Mouse (Mus musculus) MEL (cell line): ENCODE data around the gene Nr0b2. TPM values are rescaled to one million over a fixed set of nuclear protein-coding genes. Genes with fewer than 3 reads are reported as not detected.

ENCODE experiments used
- DNase-seq: peaks from one replicate; pipeline ENCODE4 v3.0.0; 2011; ENCODE audit warnings: low read depth, low spot score
- H3K27ac ChIP-seq: 2 replicates; pipeline ENCODE4 v1.5.1; 2012; ENCODE audit warnings: low read depth, mild to moderate bottlenecking, control low read depth, low read length, moderate library complexity; ENCODE audit not compliant: control insufficient read depth
- H3K27me3 ChIP-seq, 2 experiments: fragments of 150-350 bp in 1 of 2; sonication (generic) in 1 of 2; 2 replicates each; pipeline ENCODE4 v1.6.1; 2012; ENCODE audit warnings: low read length in 2 of 2, mild to moderate bottlenecking in 2 of 2, improper control_type of control experiment in 1 of 2, moderate library complexity in 1 of 2; ENCODE audit not compliant: insufficient read depth in 2 of 2, control insufficient read depth in 1 of 2
- H3K36me3 ChIP-seq, 2 experiments: 2 replicates each; pipeline ENCODE4 v1.6.1; 2012 to 2014; ENCODE audit warnings: low read length in 2 of 2, improper control_type of control experiment in 1 of 2, inconsistent platforms in 1 of 2, mild to moderate bottlenecking in 1 of 2; ENCODE audit not compliant: insufficient read depth in 2 of 2, control insufficient read depth in 1 of 2
- H3K4me1 ChIP-seq, 2 experiments: fragments of 150-350 bp in 1 of 2; sonication (generic) in 1 of 2; 2 replicates each; pipeline ENCODE4 v1.6.1; 2012; ENCODE audit warnings: low read length in 2 of 2, improper control_type of control experiment in 1 of 2, mild to moderate bottlenecking in 1 of 2; ENCODE audit not compliant: insufficient read depth in 2 of 2, control insufficient read depth in 1 of 2
- H3K4me3 ChIP-seq, 2 experiments: fragments of 150-350 bp in 1 of 2; sonication (generic) in 1 of 2; 2 replicates each; pipeline ENCODE4 v1.5.1; 2012; ENCODE audit warnings: low read depth in 2 of 2, low read length in 2 of 2, mild to moderate bottlenecking in 2 of 2, moderate library complexity in 2 of 2, control low read depth in 1 of 2, improper control_type of control experiment in 1 of 2; ENCODE audit not compliant: control insufficient read depth in 1 of 2, insufficient read depth in 1 of 2
- H3K79me2 ChIP-seq: 2 replicates; pipeline ENCODE4 v1.6.1; 2012; ENCODE audit warnings: mild to moderate bottlenecking, low read length, moderate library complexity; ENCODE audit not compliant: control insufficient read depth, poor library complexity, insufficient read depth
- H3K9ac ChIP-seq: 2 replicates; pipeline ENCODE4 v1.6.1; 2012; ENCODE audit warnings: low read depth, mild to moderate bottlenecking, control low read depth, low read length, moderate library complexity; ENCODE audit not compliant: control insufficient read depth, poor library complexity, severe bottlenecking
- H3K9me3 ChIP-seq: fragments of 150-350 bp; sonication (generic); replicated peaks from 2 replicates; pipeline ENCODE4 v1.6.1; 2012; ENCODE audit warnings: mild to moderate bottlenecking, low read length, improper control_type of control experiment, moderate library complexity; ENCODE audit not compliant: insufficient read depth
- E2F4 ChIP-seq: IDR thresholded peaks from 2 replicates; pipeline ENCODE4 v1.6.1; 2011; ENCODE audit warnings: low read depth, low read length, improper control_type of control experiment, borderline replicate concordance
- EP300 ChIP-seq, 2 experiments: IDR thresholded peaks; 2 replicates each; pipeline ENCODE4 v1.6.1; 2011; ENCODE audit warnings: improper control_type of control experiment in 2 of 2, low read length in 2 of 2, low read depth in 1 of 2, mild to moderate bottlenecking in 1 of 2
- ETS1 ChIP-seq: IDR thresholded peaks from 2 replicates; pipeline ENCODE4 v1.6.1; 2012; ENCODE audit warnings: low read depth, mild to moderate bottlenecking, inconsistent platforms, low read length, improper control_type of control experiment, moderate library complexity
- GABPA ChIP-seq: IDR thresholded peaks from 2 replicates; pipeline ENCODE4 v1.6.1; 2012; ENCODE audit warnings: low read depth, mild to moderate bottlenecking, inconsistent platforms, low read length, improper control_type of control experiment, moderate library complexity
- GATA1 ChIP-seq: IDR thresholded peaks from 2 replicates; pipeline ENCODE4 v1.6.1; 2011; ENCODE audit warnings: low read depth, low read length, improper control_type of control experiment
- JUND ChIP-seq: IDR thresholded peaks from 2 replicates; pipeline ENCODE4 v1.6.1; 2011; ENCODE audit warnings: low read depth, mild to moderate bottlenecking, improper control_type of control experiment, low read length
- KAT2A ChIP-seq: conservative IDR thresholded peaks from 2 replicates; pipeline ENCODE4 v1.6.1; 2012; ENCODE audit warnings: low read depth, low read length, improper control_type of control experiment, inconsistent platforms
- MAFK ChIP-seq: IDR thresholded peaks from 2 replicates; pipeline ENCODE4 v1.6.1; 2011; ENCODE audit warnings: low read depth, mild to moderate bottlenecking, low read length, improper control_type of control experiment, borderline replicate concordance
- MEF2A ChIP-seq: IDR thresholded peaks from 2 replicates; pipeline ENCODE4 v1.6.1; 2014; ENCODE audit warnings: low read depth, mild to moderate bottlenecking, inconsistent platforms, low read length, improper control_type of control experiment; ENCODE audit not compliant: poor library complexity, insufficient replicate concordance, severe bottlenecking; ENCODE audit errors: extremely low read depth
- MXI1 ChIP-seq: IDR thresholded peaks from 2 replicates; pipeline ENCODE4 v1.6.1; 2011; ENCODE audit warnings: mild to moderate bottlenecking, low read depth, low read length, improper control_type of control experiment
- MYC ChIP-seq: IDR thresholded peaks from 2 replicates; pipeline ENCODE4 v1.6.1; 2011; ENCODE audit warnings: low read depth, mild to moderate bottlenecking, low read length, improper control_type of control experiment, moderate library complexity
- NELFE ChIP-seq: IDR thresholded peaks from 2 replicates; pipeline ENCODE4 v1.6.1; 2011; ENCODE audit warnings: low read depth, low read length, improper control_type of control experiment
- NRF1 ChIP-seq: IDR thresholded peaks from 2 replicates; pipeline ENCODE4 v1.6.1; 2014; ENCODE audit warnings: low read depth, mild to moderate bottlenecking, inconsistent platforms, low read length, improper control_type of control experiment, moderate library complexity; ENCODE audit not compliant: poor library complexity, insufficient read depth, severe bottlenecking
- POLR2A ChIP-seq, 2 experiments: IDR thresholded peaks; 2 replicates each; pipeline ENCODE4 v1.6.1; 2011 to 2012; ENCODE audit warnings: low read length in 2 of 2, mild to moderate bottlenecking in 2 of 2, control low read depth in 1 of 2, improper control_type of control experiment in 1 of 2, low read depth in 1 of 2, moderate library complexity in 1 of 2; ENCODE audit not compliant: control insufficient read depth in 1 of 2, insufficient read depth in 1 of 2, poor library complexity in 1 of 2
- POLR2AphosphoS2 ChIP-seq: IDR thresholded peaks from 2 replicates; pipeline ENCODE4 v1.6.1; 2011; ENCODE audit warnings: low read length, improper control_type of control experiment
- RCOR1 ChIP-seq: IDR thresholded peaks from 2 replicates; pipeline ENCODE4 v1.6.1; 2012; ENCODE audit warnings: low read depth, mild to moderate bottlenecking, inconsistent platforms, low read length, improper control_type of control experiment
- SIN3A ChIP-seq: IDR thresholded peaks from 2 replicates; pipeline ENCODE4 v1.6.1; 2012; ENCODE audit warnings: low read length, improper control_type of control experiment, inconsistent platforms
- TCF12 ChIP-seq: IDR thresholded peaks from 2 replicates; pipeline ENCODE4 v1.6.1; 2014; ENCODE audit warnings: low read depth, mild to moderate bottlenecking, inconsistent platforms, low read length, improper control_type of control experiment, moderate library complexity
- USF1 ChIP-seq: IDR thresholded peaks from 2 replicates; pipeline ENCODE4 v1.6.1; 2014; ENCODE audit warnings: low read depth, mild to moderate bottlenecking, inconsistent platforms, low read length, improper control_type of control experiment, moderate library complexity
- USF2 ChIP-seq, 2 experiments: IDR thresholded peaks; 2 replicates each; pipeline ENCODE4 v1.6.1; 2011 to 2012; ENCODE audit warnings: improper control_type of control experiment in 2 of 2, low read length in 2 of 2, borderline replicate concordance in 1 of 2, inconsistent platforms in 1 of 2, low read depth in 1 of 2, mild to moderate bottlenecking in 1 of 2; ENCODE audit not compliant: insufficient read depth in 1 of 2
- ZC3H11A ChIP-seq: IDR thresholded peaks from 2 replicates; pipeline ENCODE4 v1.6.1; 2012; ENCODE audit warnings: low read depth, mild to moderate bottlenecking, inconsistent platforms, low read length, improper control_type of control experiment
- ZKSCAN1 ChIP-seq: IDR thresholded peaks from 2 replicates; pipeline ENCODE4 v1.6.1; 2012; ENCODE audit warnings: low read depth, mild to moderate bottlenecking, inconsistent platforms, low read length, improper control_type of control experiment, moderate library complexity
- ZMIZ1 ChIP-seq: IDR thresholded peaks from 2 replicates; pipeline ENCODE4 v1.6.1; 2012; ENCODE audit warnings: low read depth, mild to moderate bottlenecking, inconsistent platforms, low read length, improper control_type of control experiment, moderate library complexity
- polyA plus RNA-seq, 2 experiments: library from polyadenylated mRNA; stranded (reverse) in 1 of 2; unstranded in 1 of 2; fragments of >175 nt in 1 of 2; fragments of >200 nt in 1 of 2; gene quantifications; 2 replicates each; pipeline versions ENCODE4 v1.2.1 to v1.2.4; 2012; ENCODE audit warnings: low replicate concordance in 2 of 2, low read depth in 1 of 2; ENCODE audit not compliant: insufficient read length in 2 of 2, insufficient read depth in 1 of 2, missing spikeins in 1 of 2
- total RNA-seq: library from RNA; depleted of rRNA; stranded (reverse); fragments of 300-350 nt; gene quantifications from 2 replicates; pipeline ENCODE4 v1.2.3, GENCODE M21; 2012

Nr0b2 gene
- total and polyA plus RNA-seq, 3 experiments: 0.10 TPM; not detected in 2

DNA sequence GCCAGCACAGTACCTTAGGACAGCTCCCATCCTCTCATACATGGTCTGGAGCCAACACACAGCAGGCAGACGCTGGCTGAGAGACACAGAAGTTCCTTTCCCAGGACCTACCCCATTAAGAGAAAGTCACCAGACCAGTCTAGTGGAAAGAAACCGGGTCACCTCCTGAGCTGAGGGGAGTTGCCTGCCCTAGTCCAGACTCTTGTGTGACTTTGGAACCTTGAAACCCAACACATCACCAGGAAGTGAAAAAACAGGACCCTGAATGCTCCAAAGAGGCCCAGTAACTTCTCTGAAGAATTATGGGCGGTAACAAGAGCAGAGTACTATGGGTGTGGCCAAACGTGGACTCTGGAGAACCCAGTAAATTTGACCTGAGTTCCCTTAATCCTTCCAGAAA, 45.4 kb downstream of the Nr0b2 start:
- no peak for TF ChIP-seq MEF2A
- TF ChIP-seq GABPA: no peak
- no peak for TF ChIP-seq ETS1
- TF ChIP-seq RCOR1: no peak
- H3K27me3 ChIP-seq: no peaks in the 10 kb centered on the region

DNA sequence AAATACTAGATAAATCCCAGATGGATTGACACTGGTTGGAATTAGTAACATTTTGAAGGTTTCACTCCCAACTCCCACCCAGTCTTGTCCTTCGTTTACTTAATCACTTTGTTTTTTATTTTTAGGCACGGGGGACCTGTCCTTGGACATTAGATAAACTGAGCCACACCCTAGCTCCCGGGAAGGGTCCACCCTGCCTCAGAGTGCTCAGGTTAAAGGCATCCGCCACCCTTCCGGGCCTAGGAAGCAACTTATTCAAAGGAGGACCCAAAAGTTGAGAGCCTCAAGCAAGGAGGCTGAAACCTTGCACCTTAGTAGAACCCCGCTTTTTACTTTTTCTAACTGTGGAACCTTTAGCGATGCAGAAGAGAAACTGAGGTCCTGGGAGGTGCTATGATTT, 45.9 kb downstream of the Nr0b2 start:
- Histone ChIP-seq H3K79me2 (no peaks in the 10 kb centered on the region; the same call in 1 of the 2 replicates), H3K9me3 (no peaks in the 10 kb centered on the region), H3K27ac (no peak overlapping the region), H3K4me3 (peak overlapping the region; percentile 63 to 78), H3K36me3 (no peaks in the 10 kb centered on the region; a peak in 1 of 4 replicates), H3K9ac (peak overlapping the region; percentile 67), H3K27me3 (no peaks in the 10 kb centered on the region), H3K4me1 (peaks cover 0 to 3% of the 10 kb centered on the region in 2 experiments; a peak in 1 of 4 replicates)
- TF ChIP-seq E2F4: no peak
- TF ChIP-seq SIN3A: no peak
- no peak for TF ChIP-seq MYC
- no peak for TF ChIP-seq GABPA
- TF ChIP-seq MAFK: no peak
- TF ChIP-seq ZMIZ1: no peak
- TF ChIP-seq RCOR1: no peak
- TF ChIP-seq NELFE: no peak
- no peak for TF ChIP-seq KAT2A
- no peak for DNase-seq

More for the DNA sequence above, 45.4 kb downstream of the Nr0b2 start:
- peak; percentile 59 for DNase-seq
- peaks cover 0 to 3% of the 10 kb centered on the region in 2 experiments; a peak in 1 of 4 replicates for H3K4me1 ChIP-seq
- H3K36me3 ChIP-seq: no peaks in the 10 kb centered on the region; a peak in 1 of 4 replicates
- H3K4me3 ChIP-seq: peak overlapping the region; percentile 63 to 78; a peak in 3 of 4 replicates
- H3K9ac ChIP-seq: peak overlapping the region; percentile 34
- no peak overlapping the region for H3K27ac ChIP-seq
- H3K9me3 ChIP-seq: no peaks in the 10 kb centered on the region
- H3K79me2 ChIP-seq: no peaks in the 10 kb centered on the region; the same call in 1 of the 2 replicates

DNA sequence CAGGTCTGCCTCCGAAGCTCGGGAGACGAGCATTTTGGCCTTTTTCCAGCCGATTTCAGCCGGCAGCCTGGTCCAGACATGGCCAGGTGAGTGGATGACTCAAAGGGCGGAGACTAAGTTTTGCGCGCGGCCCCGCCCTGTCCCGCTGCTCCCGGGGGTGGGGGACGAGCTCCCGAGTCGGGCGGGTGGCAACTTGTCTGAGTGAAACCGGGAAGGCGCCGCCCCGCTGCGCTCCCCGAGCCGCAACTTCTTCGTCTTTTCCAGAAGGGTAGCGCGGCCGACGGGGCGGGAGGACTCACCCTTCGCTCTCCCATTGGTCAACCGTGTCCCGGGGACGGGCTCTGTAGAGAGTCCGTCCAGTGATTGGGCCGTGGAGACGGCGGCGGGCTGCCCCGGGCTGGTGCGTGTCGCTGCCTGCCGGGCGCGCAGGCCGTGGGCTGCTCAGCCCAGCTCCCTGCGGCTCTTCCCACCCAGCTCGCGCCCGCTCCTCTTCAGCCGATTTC, 46.4 kb downstream of the Nr0b2 start:
- peaks cover 0 to 3% of the 10 kb centered on the region in 2 experiments; a peak in 1 of 4 replicates for H3K4me1 ChIP-seq
- H3K9ac ChIP-seq: peak overlapping the region; percentile 67
- peak; percentile 92 for DNase-seq
- H3K79me2 ChIP-seq: no peaks in the 10 kb centered on the region; the same call in 1 of the 2 replicates
- no peaks in the 10 kb centered on the region for H3K9me3 ChIP-seq
- H3K27ac ChIP-seq: no peak overlapping the region
- H3K4me3 ChIP-seq: peak overlapping the region; percentile 63 to 78
- no peaks in the 10 kb centered on the region for H3K27me3 ChIP-seq
- H3K36me3 ChIP-seq: no peaks in the 10 kb centered on the region; a peak in 1 of 4 replicates
- 0 out of 2 replicates have a peak, but pooled peaks have one; percentile 4 for TF ChIP-seq TCF12
- TF ChIP-seq POLR2AphosphoS2: no peak
- no peak for TF ChIP-seq USF2 (IDR thresholded peaks at IDR 0.05; ENCODE audit: borderline replicate concordance in 1 of 2, insufficient read depth in 1 of 2, low read depth in 1 of 2, low read length in 2 of 2)
- TF ChIP-seq JUND: no peak
- 0 out of 2 replicates have a peak, but pooled peaks have one; percentile 11 for TF ChIP-seq MXI1
- TF ChIP-seq POLR2A (IDR thresholded peaks at IDR 0.05; ENCODE audit: control insufficient read depth in 1 of 2, insufficient read depth in 1 of 2, low read depth in 1 of 2, low read length in 2 of 2, poor library complexity in 1 of 2): peak in 1 of 2 experiments; percentile 70; a peak in 2 of 4 replicates
- TF ChIP-seq ZC3H11A: no peak
- TF ChIP-seq GABPA: no peak
- TF ChIP-seq ZKSCAN1: no peak
- TF ChIP-seq EP300 (IDR thresholded peaks at IDR 0.05; ENCODE audit: low read depth in 1 of 2, low read length in 2 of 2): no peak
- no peak for TF ChIP-seq USF1
- TF ChIP-seq NRF1: 0 out of 2 replicates have a peak, but pooled peaks have one; percentile 27
- 0 out of 2 replicates have a peak, but pooled peaks have one; percentile 16 for TF ChIP-seq ZMIZ1
- no peak for TF ChIP-seq GATA1
- peak; percentile 69 for TF ChIP-seq NELFE
- no peak for TF ChIP-seq MEF2A
